Comparison of ENCODE assay signal across 10 mouse cellular contexts in genomic region chr1:184827175-184827701, GRCm38 (mm10). TPM values are rescaled to one million over a fixed set of nuclear protein-coding genes. Genes with fewer than 3 reads are reported as not detected.
DNase-seq lines count a peak whose midpoint lies in the region; ATAC-seq lines count a peak whose summit lies in the region.
"Had no signal": no experiment of that assay in that cellular context is flagged by ENCODE, and none has a peak within 500 bp of the region (broad histone marks: within the 10 kb centered on the region; RNA-seq: fewer than 3 reads in every experiment).

No protein-coding gene starts in this region.

- H3K9me3 ChIP-seq in hindbrain, embryonic 15.5 days: no peaks in the 10 kb centered on the region
- no peaks in the 10 kb centered on the region for H3K9me3 ChIP-seq in liver, embryonic 11.5 days (ENCODE audit: control insufficient read depth, low read length)
- H3K9me3 ChIP-seq: megakaryocyte, embryonic 14.5 days had no signal

- H3K4me2 ChIP-seq in hindbrain, embryonic 15.5 days: peak overlapping the region; percentile 46
- H3K4me2 ChIP-seq in liver, embryonic 11.5 days: peak overlapping the region; percentile 39

- no peaks in the 10 kb centered on the region for H3K27me3 ChIP-seq in hindbrain, embryonic 15.5 days
- no peaks in the 10 kb centered on the region for H3K27me3 ChIP-seq in liver, embryonic 11.5 days (replicated peaks; ENCODE audit: control insufficient read depth, insufficient read depth, low read length)
- H3K27me3 ChIP-seq: megakaryocyte, embryonic 14.5 days had no signal

- peaks cover 22% of the 10 kb centered on the region for H3K4me1 ChIP-seq in hindbrain, embryonic 15.5 days (replicated peaks)
- peaks cover 12% of the 10 kb centered on the region for H3K4me1 ChIP-seq in liver, embryonic 11.5 days (replicated peaks; ENCODE audit: control insufficient read depth, insufficient read depth, low read length)

- DNase-seq in adrenal gland, adult 2 months: peak; percentile 38
- DNase-seq in adrenal gland, postnatal 4 days (ENCODE audit: low spot score in 2 of 2): no peak
- DNase-seq in brain, adult 2 months (ENCODE audit: low read depth, low spot score): peak; percentile 69
- no peak for DNase-seq in liver, embryonic 11.5 days (ENCODE audit: low spot score)
- peak; percentile 66 for DNase-seq in testis, postnatal 10 days (ENCODE audit: low spot score)
- DNase-seq in layer of hippocampus, postnatal 10 days (ENCODE audit: low spot score in 2 of 2): no peak
- DNase-seq in ovary, postnatal 10 days (ENCODE audit: low spot score): no peak

- WGBS in hindbrain, embryonic 15.5 days: 26% methylated on average over 23 of the region's 23 CpGs
- 38% methylated on average over 23 of the region's 23 CpGs for WGBS in liver, embryonic 11.5 days

- H3K9ac ChIP-seq in hindbrain, embryonic 15.5 days: no peak overlapping the region
- H3K9ac ChIP-seq in liver, embryonic 11.5 days (ENCODE audit: low read depth, low read length): no peak overlapping the region

- peaks cover 21% of the 10 kb centered on the region for H3K36me3 ChIP-seq in hindbrain, embryonic 15.5 days
- peaks cover 24% of the 10 kb centered on the region for H3K36me3 ChIP-seq in liver, embryonic 11.5 days (ENCODE audit: control insufficient read depth, insufficient read depth, low read length)

- H3K27ac ChIP-seq in hindbrain, embryonic 15.5 days (replicated peaks): no peak overlapping the region
- H3K27ac ChIP-seq in liver, embryonic 11.5 days (ENCODE audit: low read depth, low read length): peak overlapping the region; percentile 34; the same call in 1 of the 2 replicates

- peak overlapping the region; percentile 20 for H3K4me3 ChIP-seq in hindbrain, embryonic 15.5 days
- 0 out of 2 replicates have a peak overlapping the region, but pooled peaks have one; percentile 4 for H3K4me3 ChIP-seq in liver, embryonic 11.5 days (ENCODE audit: low read depth, low read length)
- H3K4me3 ChIP-seq: megakaryocyte, embryonic 14.5 days had no signal

- no peak for ATAC-seq in hindbrain, embryonic 15.5 days (ENCODE audit: low FRiP score, low read depth)
- ATAC-seq in liver, embryonic 11.5 days (replicated peaks; ENCODE audit: low FRiP score): no peak

RNA-seq across cellular contexts. Expression of gene Marc1, which starts 16.1 kb away (rescaled TPM):
- 1 to 10 TPM in 1 of 2 experiments, under 1 TPM in 1; 0.83 to 4.4 TPM for total RNA-seq in adrenal gland, adult 2 months (2021)
- polyA plus RNA-seq in adrenal gland, adult 2 months (2012; rRNA removed): 5.0 and 7.5 TPM in 2 replicates
- 10 to 100 TPM in 1 of 2 experiments, under 1 TPM in 1; 0.98 to 17.2 TPM for total RNA-seq in adrenal gland, postnatal 4 days (2021)
- polyA plus RNA-seq in hindbrain, embryonic 15.5 days (2015; fragmentation: Nextera tagmentation; extraction: Ambion mirVana): 0.31 TPM in 1 of 2 replicates, not detected in the other
- 3.9 and 5.1 TPM in 2 replicates for polyA plus RNA-seq in liver, embryonic 11.5 days (2014; fragmentation: Nextera tagmentation; extraction: Ambion mirVana)
- not detected for total RNA-seq in layer of hippocampus, postnatal 10 days (2021)
- total RNA-seq: common myeloid progenitor, adult 5-6 weeks had no signal

RNA-seq across cellular contexts. Expression of gene Marc2, which starts 19.0 kb away (rescaled TPM):
- total RNA-seq in adrenal gland, adult 2 months (2021): 100 to 1,000 TPM; 288 to 409 TPM
- polyA plus RNA-seq in adrenal gland, adult 2 months (2012; rRNA removed): 117 and 164 TPM in 2 replicates
- 100 to 1,000 TPM; 259 to 308 TPM for total RNA-seq in adrenal gland, postnatal 4 days (2021)
- polyA plus RNA-seq in hindbrain, embryonic 15.5 days (2015; fragmentation: Nextera tagmentation; extraction: Ambion mirVana): 114 and 130 TPM in 2 replicates
- polyA plus RNA-seq in liver, embryonic 11.5 days (2014; fragmentation: Nextera tagmentation; extraction: Ambion mirVana): 240 and 250 TPM in 2 replicates
- 100 to 1,000 TPM in 1 of 2 experiments, 10 to 100 TPM in 1; 96.2 to 109 TPM for total RNA-seq in layer of hippocampus, postnatal 10 days (2021)

RNA-seq across cellular contexts. Expression of gene C130074G19Rik, which starts 55.8 kb away (rescaled TPM):
- total RNA-seq in adrenal gland, adult 2 months (2021): 10 to 100 TPM; 26.9 to 43.6 TPM
- polyA plus RNA-seq in adrenal gland, adult 2 months (2012; rRNA removed): 8.9 and 9.8 TPM in 2 replicates
- total RNA-seq in adrenal gland, postnatal 4 days (2021): 10 to 100 TPM; 31.8 to 32.5 TPM
- 0.99 and 1.2 TPM in 2 replicates for polyA plus RNA-seq in hindbrain, embryonic 15.5 days (2015; fragmentation: Nextera tagmentation; extraction: Ambion mirVana)
- 1.9 and 2.0 TPM in 2 replicates for polyA plus RNA-seq in liver, embryonic 11.5 days (2014; fragmentation: Nextera tagmentation; extraction: Ambion mirVana)
- 10 to 100 TPM; 12.6 to 14.9 TPM for total RNA-seq in layer of hippocampus, postnatal 10 days (2021)
- total RNA-seq: common myeloid progenitor, adult 5-6 weeks had no signal

Comparison
In these comparisons a context has a peak if more than half of its experiments do, and no peak if none do; other contexts are left out.
1. DNase-seq: peak in adrenal gland, adult 2 months (single experiment), brain, adult 2 months (single experiment) and testis, postnatal 10 days (single experiment); none in adrenal gland, postnatal 4 days (0 of 2), liver, embryonic 11.5 days (single experiment), layer of hippocampus, postnatal 10 days (0 of 2) and ovary, postnatal 10 days (single experiment).